Mouse (Mus musculus) lung, adult 2 months (tissue): ENCODE measurements around the gene S100a3.

Source experiments
- CTCF ChIP-seq: fragments of 200-500 bp; IDR thresholded peaks from 2 replicates; pipeline ENCODE4 v1.5.1; 2011; ENCODE audit warnings: mild to moderate bottlenecking, low read length, control low read depth; ENCODE audit not compliant: insufficient read depth
- POLR2A ChIP-seq: fragments of 200-500 bp; IDR thresholded peaks from 2 replicates; pipeline ENCODE4 v1.6.1; 2011; ENCODE audit warnings: low read depth, mild to moderate bottlenecking, control low read depth, low read length, borderline replicate concordance; ENCODE audit errors: extremely low read depth

- no peak for TF ChIP-seq POLR2A
- TF ChIP-seq CTCF, result no peak
Observed at GRCm38 (mm10) chr3:90526076-90526475, 34.3 kb upstream of the S100a3 start.
